Mouse (Mus musculus): ENCODE data around the gene Tns3. TPM values are rescaled to one million over a fixed set of nuclear protein-coding genes. Genes with fewer than 3 reads are reported as not detected.

Gene Tns3
- polyA plus RNA-seq, 2 experiments from 2014 or later, result 0.10 to 0.27 TPM

- no peak for ATAC-seq
Observed at GRCm38 (mm10) chr11:8467403-8468160, 196.8 kb downstream of the Tns3 start.

- ATAC-seq, result no peak
Observed at GRCm38 (mm10) chr11:8463866-8464265, 200.5 kb downstream of the Tns3 start.

- no peak for ATAC-seq
Observed at GRCm38 (mm10) chr11:8462827-8463405, 201.4 kb downstream of the Tns3 start.

GRCm38 (mm10) chr11:8460835-8461234 is 203.5 kb downstream of the Tns3 start:
- ATAC-seq, result no peak

- ATAC-seq, result no peak
Observed at GRCm38 (mm10) chr11:8457951-8458350, 206.4 kb downstream of the Tns3 start.

- no peak for ATAC-seq
Observed at GRCm38 (mm10) chr11:8456586-8457285, 207.6 kb downstream of the Tns3 start.

- ATAC-seq, result no peak
Observed at GRCm38 (mm10) chr11:8455650-8456049, 208.7 kb downstream of the Tns3 start.

- no peak for ATAC-seq
Observed at GRCm38 (mm10) chr11:8453252-8453651, 211.1 kb downstream of the Tns3 start.

GRCm38 (mm10) chr11:8451597-8452201 is 212.6 kb downstream of the Tns3 start:
- ATAC-seq, result no peak

GRCm38 (mm10) chr11:8450540-8450939 is 213.8 kb downstream of the Tns3 start:
- ATAC-seq, result no peak

GRCm38 (mm10) chr11:8445915-8446356 is 218.4 kb downstream of the Tns3 start:
- ATAC-seq, result no peak

GRCm38 (mm10) chr11:8444759-8445422 is 219.4 kb downstream of the Tns3 start:
- ATAC-seq, result no peak

GRCm38 (mm10) chr11:8443539-8444292 is 220.6 kb downstream of the Tns3 start:
- no peak for ATAC-seq

GRCm38 (mm10) chr11:8440706-8441105 is 223.6 kb downstream of the Tns3 start:
- no peak for ATAC-seq

- no peak for ATAC-seq
Observed at GRCm38 (mm10) chr11:8440221-8440620, 224.1 kb downstream of the Tns3 start.

- no peak for ATAC-seq
Observed at GRCm38 (mm10) chr11:8439035-8439434, 225.3 kb downstream of the Tns3 start.

GRCm38 (mm10) chr11:8438269-8438668 is 226.1 kb downstream of the Tns3 start:
- ATAC-seq, result no peak

- ATAC-seq, result no peak
Observed at GRCm38 (mm10) chr11:8435101-8435500, 229.2 kb downstream of the Tns3 start.

- no peak for ATAC-seq
Observed at GRCm38 (mm10) chr11:8434366-8434765, 230.0 kb downstream of the Tns3 start.

GRCm38 (mm10) chr11:8433443-8433842 is 230.9 kb downstream of the Tns3 start:
- no peak for ATAC-seq

GRCm38 (mm10) chr11:8432941-8433340 is 231.4 kb downstream of the Tns3 start:
- no peak for ATAC-seq

- no peak for ATAC-seq
Observed at GRCm38 (mm10) chr11:8427660-8428059, 236.7 kb downstream of the Tns3 start.
